Mouse (Mus musculus) testis, adult 2 months (tissue): Measurements from ENCODE around the gene Cntln.

Source experiments
- CTCF ChIP-seq: fragments of 200-500 bp; IDR thresholded peaks from 2 replicates; pipeline ENCODE4 v1.5.1; 2012; ENCODE audit warnings: low read depth, mild to moderate bottlenecking, inconsistent platforms, low read length, moderate library complexity; ENCODE audit not compliant: control insufficient read depth, insufficient read depth, insufficient replicate concordance
- POLR2A ChIP-seq: fragments of 200-500 bp; IDR thresholded peaks from 2 replicates; pipeline ENCODE4 v1.6.1; 2012; ENCODE audit warnings: low read depth, mild to moderate bottlenecking, inconsistent platforms, low read length, moderate library complexity; ENCODE audit not compliant: control insufficient read depth

- no peak for TF ChIP-seq POLR2A
- TF ChIP-seq CTCF: no peak
These were observed 26.5 kb upstream of the Cntln start for GRCm38 (mm10) chr4:84857588-84857987.
